Mouse (Mus musculus): ENCODE data around the gene Sfxn5.

DNA sequence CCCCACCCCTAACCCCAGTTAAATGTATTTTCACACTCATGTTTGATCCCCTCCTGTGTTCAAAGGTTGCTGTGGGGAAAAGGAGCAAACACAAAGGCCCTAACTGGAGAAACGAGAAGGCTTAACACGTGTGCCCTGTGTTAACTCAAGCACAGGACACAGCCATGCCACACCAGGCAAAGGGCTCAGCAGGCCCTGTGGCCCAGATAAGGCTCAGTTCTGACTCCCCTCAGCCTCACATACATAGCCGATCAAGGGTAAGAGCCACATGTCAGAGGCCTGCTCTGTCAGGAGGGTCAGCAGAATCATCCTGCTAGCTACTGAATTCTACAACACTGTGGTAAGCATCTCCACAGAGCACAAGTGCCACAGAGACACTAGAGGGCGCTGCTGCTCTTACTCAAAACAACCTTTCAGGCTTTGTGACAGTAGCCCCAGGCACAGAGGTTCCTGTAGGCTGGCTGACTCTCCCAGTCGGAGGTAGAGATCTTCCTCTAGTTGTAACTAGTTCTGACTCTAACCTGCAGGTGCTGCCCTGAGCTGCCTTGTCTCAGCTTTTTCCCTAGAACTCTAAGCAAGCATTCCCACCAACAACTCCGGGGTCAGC, 12.9 kb upstream of the Sfxn5 start:
- TF ChIP-seq CTCF (IDR thresholded peaks at IDR 0.05; ENCODE audit: low read depth) (peak; percentile 95), EP300 (IDR thresholded peaks at IDR 0.05; ENCODE audit: low read depth) (no peak)
